Mouse (Mus musculus): ENCODE measurements around the gene Tldc1. TPM values are rescaled to one million over a fixed set of nuclear protein-coding genes. Genes with fewer than 3 reads are reported as not detected.

The Tldc1 gene
- polyA plus RNA-seq (2015; fragmentation: Nextera tagmentation; extraction: Ambion mirVana), result 14.5 and 14.9 TPM in 2 replicates

DNA sequence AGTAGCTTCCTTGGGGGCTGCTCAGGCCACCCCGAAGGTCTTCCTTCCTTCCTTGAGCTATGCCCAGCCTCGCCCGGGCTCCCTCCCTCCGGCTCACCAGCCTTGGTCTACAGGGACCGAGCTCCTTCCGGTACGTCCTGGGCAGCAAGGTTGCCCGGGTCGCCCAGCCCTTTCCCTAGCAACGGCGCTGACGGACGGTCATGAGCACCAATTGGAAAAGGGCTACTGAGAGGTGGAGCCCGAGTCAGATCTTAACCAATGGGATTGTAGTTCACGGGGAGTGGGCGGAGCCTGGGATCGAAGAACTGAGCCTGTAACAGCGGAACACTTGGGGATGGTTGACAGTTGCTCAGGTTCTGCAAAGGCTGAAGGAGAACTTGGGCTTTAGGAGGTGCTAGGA lies at the start of gene Tldc1:
Gene Tldc1, minus strand, starts transcription at position 154 of the 400 bp plus-strand sequence.
- peak; percentile 97 for ATAC-seq (replicated peaks)
- 1% methylated on average over 18 of the region's 18 CpGs for WGBS
- H3K9me3 ChIP-seq, result no peaks in the 10 kb centered on the region
- H3K4me3 ChIP-seq, result peak within 1 kb of the TSS; percentile 80
- peak within 1 kb of the TSS; percentile 81 for H3K27ac ChIP-seq (replicated peaks)
- H3K4me2 ChIP-seq (replicated peaks), result peak within 1 kb of the TSS; percentile 79
- H3K9ac ChIP-seq (replicated peaks), result peak within 1 kb of the TSS; percentile 80
- no peaks in the 10 kb centered on the region; the same call in 1 of the 2 replicates for H3K36me3 ChIP-seq
- peaks cover 21% of the 10 kb centered on the region for H3K4me1 ChIP-seq
- H3K27me3 ChIP-seq, result no peaks in the 10 kb centered on the region

DNA sequence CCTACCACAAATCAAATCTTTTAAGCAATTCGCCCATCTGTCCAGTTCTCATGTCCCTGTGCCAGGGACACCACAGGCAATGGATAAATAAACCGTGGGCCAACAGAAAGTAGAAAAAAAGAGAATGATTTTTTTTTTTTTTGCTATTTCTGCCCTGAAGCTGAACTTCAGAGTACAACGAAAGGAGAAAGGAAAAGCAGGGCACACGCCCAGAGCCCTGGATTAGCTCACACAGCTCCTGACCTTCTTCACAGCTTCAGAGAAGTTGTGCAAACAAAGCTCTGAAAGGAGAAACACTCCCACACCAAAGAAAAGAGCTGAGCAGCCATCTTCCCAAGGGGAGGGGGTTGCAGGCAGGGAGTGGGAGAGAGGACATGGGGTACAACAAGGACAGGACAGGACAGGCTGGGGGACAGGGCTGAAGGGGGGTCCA lies 49.5 kb upstream of the Tldc1 start:
- Histone ChIP-seq H3K9me3 (no peaks in the 10 kb centered on the region), H3K36me3 (no peaks in the 10 kb centered on the region), H3K27ac (replicated peaks) (0 out of 2 replicates have a peak overlapping the region, but pooled peaks have one; percentile 6), H3K9ac (replicated peaks) (no peak overlapping the region), H3K4me3 (no peak overlapping the region), H3K4me2 (replicated peaks) (no peak overlapping the region), H3K27me3 (no peaks in the 10 kb centered on the region), H3K4me1 (peaks cover 64% of the 10 kb centered on the region)
- no peak for ATAC-seq (replicated peaks)
- WGBS, result 31% methylated on average over 4 of the region's 4 CpGs

DNA sequence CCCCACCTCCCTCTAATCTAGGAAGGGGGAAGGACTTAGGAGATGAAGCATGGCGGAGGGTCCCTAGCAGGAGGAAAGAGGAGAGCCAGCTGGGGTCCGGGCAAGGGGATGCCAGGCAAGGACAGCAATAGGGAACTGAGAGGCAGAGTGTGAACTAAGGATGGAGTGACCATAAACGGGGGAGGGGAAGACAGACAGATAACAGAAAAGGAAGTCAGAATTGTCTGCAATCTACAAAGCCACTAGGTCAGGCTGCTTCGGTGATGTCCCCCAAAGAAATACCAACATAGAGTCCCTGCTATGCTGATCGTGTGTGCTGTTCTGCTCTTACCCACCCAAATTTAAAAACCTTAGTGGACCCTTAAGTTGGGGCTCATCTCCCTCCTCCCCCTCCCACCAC lies 48.8 kb upstream of the Tldc1 start:
- 82% methylated on average over 5 of the region's 5 CpGs for WGBS
- H3K27me3 ChIP-seq, result no peaks in the 10 kb centered on the region
- H3K4me2 ChIP-seq (replicated peaks), result no peak overlapping the region
- H3K27ac ChIP-seq (replicated peaks), result no peak overlapping the region
- H3K4me3 ChIP-seq, result no peak overlapping the region
- no peaks in the 10 kb centered on the region for H3K9me3 ChIP-seq
- H3K9ac ChIP-seq (replicated peaks), result no peak overlapping the region
- H3K4me1 ChIP-seq, result peaks cover 57% of the 10 kb centered on the region
- no peak for ATAC-seq (replicated peaks)
- peaks cover 4% of the 10 kb centered on the region; the same call in 1 of the 2 replicates for H3K36me3 ChIP-seq

- no peak overlapping the region for H3K27ac ChIP-seq (replicated peaks)
- no peaks in the 10 kb centered on the region for H3K9me3 ChIP-seq
- H3K36me3 ChIP-seq, result peaks cover 10% of the 10 kb centered on the region
- no peak overlapping the region for H3K4me2 ChIP-seq (replicated peaks)
- no peaks in the 10 kb centered on the region for H3K27me3 ChIP-seq
- H3K4me1 ChIP-seq, result peaks cover 48% of the 10 kb centered on the region
- no peak for ATAC-seq (replicated peaks)
- H3K4me3 ChIP-seq, result no peak overlapping the region
- no peak overlapping the region for H3K9ac ChIP-seq (replicated peaks)
- WGBS, result 88% methylated on average over 19 of the region's 19 CpGs
These were observed 47.9 kb upstream of the Tldc1 start for GRCm38 (mm10) chr8:119825950-119826730.

DNA sequence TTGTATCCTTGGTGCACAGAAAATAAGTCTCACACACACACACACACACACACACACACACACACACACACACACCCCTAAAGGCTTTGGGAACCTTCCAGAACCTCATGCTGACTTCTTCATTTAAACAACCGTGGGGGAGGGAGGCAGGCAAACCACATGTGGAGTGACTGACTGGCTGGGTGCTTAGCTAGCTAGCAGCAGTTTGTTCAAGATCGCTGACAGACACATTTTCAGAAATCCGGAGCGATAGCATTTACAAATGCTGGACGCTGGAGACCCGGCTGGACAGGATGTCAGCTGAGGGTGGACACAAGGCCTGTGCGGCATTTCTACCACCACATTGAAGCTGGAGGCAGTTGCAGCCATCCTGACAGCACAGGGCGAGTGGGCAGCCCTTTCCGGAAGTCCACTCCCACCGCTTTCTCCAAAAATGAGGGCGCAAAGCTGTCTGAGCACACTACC lies 46.6 kb upstream of the Tldc1 start:
- Histone ChIP-seq H3K27me3 (no peaks in the 10 kb centered on the region), H3K36me3 (peaks cover 16% of the 10 kb centered on the region), H3K9ac (replicated peaks) (no peak overlapping the region), H3K27ac (replicated peaks) (no peak overlapping the region), H3K4me3 (no peak overlapping the region), H3K4me2 (replicated peaks) (no peak overlapping the region), H3K9me3 (no peaks in the 10 kb centered on the region), H3K4me1 (peaks cover 38% of the 10 kb centered on the region)
- ATAC-seq (replicated peaks), result no peak; the same call in 1 of the 2 replicates
- 78% methylated on average over 11 of the region's 11 CpGs for WGBS

GRCm38 (mm10) chr8:119824100-119824499 lies 45.9 kb upstream of the Tldc1 start:
- WGBS, result 30% methylated on average over 4 of the region's 4 CpGs
- H3K27me3 ChIP-seq, result no peaks in the 10 kb centered on the region
- no peak overlapping the region for H3K9ac ChIP-seq (replicated peaks)
- no peak overlapping the region for H3K4me2 ChIP-seq (replicated peaks)
- no peak overlapping the region for H3K27ac ChIP-seq (replicated peaks)
- no peak overlapping the region for H3K4me3 ChIP-seq
- ATAC-seq (replicated peaks), result no peak
- H3K36me3 ChIP-seq, result peaks cover 16% of the 10 kb centered on the region
- peaks cover 33% of the 10 kb centered on the region for H3K4me1 ChIP-seq
- H3K9me3 ChIP-seq, result no peaks in the 10 kb centered on the region

GRCm38 (mm10) chr8:119823278-119823677 lies 45.1 kb upstream of the Tldc1 start:
- WGBS, result 96% methylated on average over 9 of the region's 9 CpGs
- ATAC-seq (replicated peaks), result no peak

GRCm38 (mm10) chr8:119821691-119822090 lies 43.5 kb upstream of the Tldc1 start:
- H3K27me3 ChIP-seq, result no peaks in the 10 kb centered on the region
- H3K4me1 ChIP-seq, result peaks cover 30% of the 10 kb centered on the region
- H3K36me3 ChIP-seq, result peaks cover 16% of the 10 kb centered on the region
- 94% methylated on average over 6 of the region's 6 CpGs for WGBS
- no peak overlapping the region for H3K9ac ChIP-seq (replicated peaks)
- no peak overlapping the region for H3K4me2 ChIP-seq (replicated peaks)
- H3K4me3 ChIP-seq, result no peak overlapping the region
- no peak for ATAC-seq (replicated peaks)
- no peaks in the 10 kb centered on the region for H3K9me3 ChIP-seq
- H3K27ac ChIP-seq (replicated peaks), result no peak overlapping the region

More at GRCm38 (mm10) chr8:119823278-119823677, 45.1 kb upstream of the Tldc1 start:
- Histone ChIP-seq H3K27me3 (no peaks in the 10 kb centered on the region), H3K4me2 (replicated peaks) (no peak overlapping the region), H3K9me3 (no peaks in the 10 kb centered on the region), H3K9ac (replicated peaks) (no peak overlapping the region), H3K27ac (replicated peaks) (no peak overlapping the region), H3K4me1 (peaks cover 25% of the 10 kb centered on the region), H3K36me3 (peaks cover 16% of the 10 kb centered on the region), H3K4me3 (no peak overlapping the region)

- Histone ChIP-seq H3K9me3 (no peaks in the 10 kb centered on the region), H3K4me3 (no peak overlapping the region), H3K27me3 (no peaks in the 10 kb centered on the region), H3K27ac (replicated peaks) (no peak overlapping the region), H3K4me1 (peaks cover 29% of the 10 kb centered on the region), H3K4me2 (replicated peaks) (no peak overlapping the region), H3K9ac (replicated peaks) (no peak overlapping the region), H3K36me3 (peaks cover 16% of the 10 kb centered on the region)
- ATAC-seq (replicated peaks), result no peak
- 93% methylated on average over 8 of the region's 8 CpGs for WGBS
These were observed 41.8 kb upstream of the Tldc1 start for GRCm38 (mm10) chr8:119819976-119820375.

- H3K27me3 ChIP-seq, result no peaks in the 10 kb centered on the region
- H3K9me3 ChIP-seq, result no peaks in the 10 kb centered on the region
- H3K36me3 ChIP-seq, result peaks cover 16% of the 10 kb centered on the region
- H3K9ac ChIP-seq (replicated peaks), result no peak overlapping the region
- H3K27ac ChIP-seq (replicated peaks), result no peak overlapping the region
- no peak overlapping the region for H3K4me3 ChIP-seq
- WGBS, result 59% methylated on average over 7 of the region's 7 CpGs
- ATAC-seq (replicated peaks), result no peak
- H3K4me2 ChIP-seq (replicated peaks), result no peak overlapping the region
- H3K4me1 ChIP-seq, result peaks cover 27% of the 10 kb centered on the region
These were observed 41.1 kb upstream of the Tldc1 start for GRCm38 (mm10) chr8:119819316-119819715.

DNA sequence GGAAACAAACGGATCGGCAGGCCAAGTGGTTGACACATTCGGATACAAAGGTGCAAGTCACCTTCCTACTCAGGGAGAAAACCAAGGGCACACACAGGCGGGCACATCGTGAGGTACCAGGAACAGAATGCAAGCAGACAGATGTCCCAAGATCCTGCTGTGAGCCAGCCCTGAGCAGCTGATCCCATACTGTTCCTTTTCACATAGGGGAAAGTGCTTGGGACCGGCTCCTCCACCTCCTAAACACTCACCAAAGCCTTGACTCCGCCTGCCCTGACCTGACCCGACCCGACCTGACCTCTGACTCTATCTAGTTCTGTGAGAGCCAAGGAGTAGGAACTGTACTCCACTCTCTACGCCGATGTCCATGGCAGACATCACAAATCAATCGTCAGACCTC lies 39.2 kb upstream of the Tldc1 start:
- whole genome bisulfite sequencing, result 45% methylated on average over 12 of the region's 12 CpGs
- no peak overlapping the region for H3K9ac ChIP-seq (replicated peaks)
- H3K27ac ChIP-seq (replicated peaks), result 0 out of 2 replicates have a peak overlapping the region, but pooled peaks have one; percentile 11
- peaks cover 15% of the 10 kb centered on the region for H3K36me3 ChIP-seq
- peaks cover 22% of the 10 kb centered on the region for H3K4me1 ChIP-seq
- H3K9me3 ChIP-seq, result no peaks in the 10 kb centered on the region
- H3K4me3 ChIP-seq, result no peak overlapping the region
- no peaks in the 10 kb centered on the region for H3K27me3 ChIP-seq
- ATAC-seq (replicated peaks), result no peak
- no peak overlapping the region for H3K4me2 ChIP-seq (replicated peaks)

DNA sequence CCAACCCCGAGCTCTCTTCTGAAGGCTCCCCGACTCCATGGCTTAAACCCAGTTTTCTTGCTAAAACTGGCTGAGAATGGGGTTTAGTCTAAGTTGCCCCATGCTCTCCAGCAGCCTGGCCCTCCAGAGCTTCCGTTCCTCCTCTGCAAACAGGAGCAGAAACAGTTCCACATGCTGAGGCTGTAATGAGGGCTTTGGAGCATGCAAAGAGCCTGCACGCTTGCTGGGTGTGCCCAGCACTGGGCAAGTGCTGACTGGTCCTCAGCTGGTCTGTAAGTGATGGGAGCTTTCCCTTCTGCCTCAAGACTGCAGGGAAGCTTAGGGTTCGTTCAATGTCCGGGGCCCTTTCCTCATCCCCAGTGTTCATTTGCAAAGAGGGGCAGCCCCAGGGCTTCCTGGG lies 38.0 kb upstream of the Tldc1 start:
- ATAC-seq (replicated peaks), result no peak
- peaks cover 33% of the 10 kb centered on the region for H3K4me1 ChIP-seq
- WGBS, result 77% methylated on average over 6 of the region's 6 CpGs
- H3K36me3 ChIP-seq, result peaks cover 6% of the 10 kb centered on the region; the same call in 1 of the 2 replicates
- no peaks in the 10 kb centered on the region for H3K9me3 ChIP-seq
- H3K4me2 ChIP-seq (replicated peaks), result no peak overlapping the region
- H3K4me3 ChIP-seq, result no peak overlapping the region
- H3K27ac ChIP-seq (replicated peaks), result no peak overlapping the region
- H3K27me3 ChIP-seq, result no peaks in the 10 kb centered on the region
- H3K9ac ChIP-seq (replicated peaks), result no peak overlapping the region
